Mouse (Mus musculus): ENCODE results near the gene Sugt1. TPM values are rescaled to one million over a fixed set of nuclear protein-coding genes. Genes with fewer than 3 reads are reported as not detected.

Gene Sugt1
- polyA plus RNA-seq, 1 experiment from 2014 or later: 183 TPM

DNA sequence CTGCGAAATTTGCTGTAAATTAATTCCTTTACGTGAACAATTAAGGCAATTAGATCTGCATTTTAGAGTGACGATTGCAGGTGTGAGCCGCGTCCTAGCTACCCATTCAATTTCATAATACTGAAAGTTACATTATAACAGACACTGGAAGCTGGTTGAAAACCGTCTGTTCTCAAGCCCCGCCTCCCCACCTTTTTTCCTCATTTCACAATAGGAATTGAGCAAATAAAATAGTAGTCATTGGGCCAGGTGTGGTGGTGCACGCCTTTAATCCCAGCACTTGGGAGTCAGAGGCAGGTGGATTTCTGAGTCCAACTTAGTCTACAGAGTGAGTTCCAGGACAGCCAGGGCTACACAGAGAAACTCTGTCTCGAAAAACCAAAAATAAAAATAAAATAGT, 54.6 kb downstream of the Sugt1 start:
- DNase-seq (ENCODE audit: low read depth, low spot score): no peak
- no peaks in the 10 kb centered on the region for H3K27me3 ChIP-seq
- in situ Hi-C loops (cut with MboI; ENCODE audit: low pct_unique_long_range_greater_than_20kb): no loop called here
- TF ChIP-seq CTCF (IDR thresholded peaks at IDR 0.05): no peak
- no peak for ATAC-seq
- ChIA-PET POLR2A (no interaction called here), CTCF (no interaction called here)

DNA sequence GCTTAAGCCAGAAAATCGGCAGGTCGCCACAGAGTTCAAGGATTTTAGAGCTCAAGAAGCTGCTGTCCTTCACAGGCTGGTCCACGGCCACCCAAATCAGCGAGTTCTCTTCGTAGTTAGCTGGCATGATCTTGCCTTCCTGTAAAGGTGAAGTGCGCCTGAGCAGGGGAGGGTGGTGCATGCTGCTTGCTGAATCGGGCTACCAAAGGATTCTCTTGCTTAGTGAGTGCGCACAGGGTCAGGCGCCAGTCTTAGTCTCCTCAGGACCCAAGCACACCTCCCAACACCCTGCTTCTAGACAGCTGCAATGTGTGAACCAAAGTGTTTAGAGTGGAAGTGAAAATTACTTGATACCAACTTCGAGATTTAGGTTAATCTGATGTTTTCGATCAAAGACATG, 57.9 kb downstream of the Sugt1 start:
- POLR2A ChIA-PET: no interaction called here
- DNase-seq (ENCODE audit: low read depth, low spot score): no peak
- no peaks in the 10 kb centered on the region for H3K27me3 ChIP-seq
- TF ChIP-seq CTCF (IDR thresholded peaks at IDR 0.05): no peak
- CTCF ChIA-PET: no interaction called here
- ATAC-seq: no peak
- in situ Hi-C loops (cut with MboI; ENCODE audit: low pct_unique_long_range_greater_than_20kb): no loop called here

DNA sequence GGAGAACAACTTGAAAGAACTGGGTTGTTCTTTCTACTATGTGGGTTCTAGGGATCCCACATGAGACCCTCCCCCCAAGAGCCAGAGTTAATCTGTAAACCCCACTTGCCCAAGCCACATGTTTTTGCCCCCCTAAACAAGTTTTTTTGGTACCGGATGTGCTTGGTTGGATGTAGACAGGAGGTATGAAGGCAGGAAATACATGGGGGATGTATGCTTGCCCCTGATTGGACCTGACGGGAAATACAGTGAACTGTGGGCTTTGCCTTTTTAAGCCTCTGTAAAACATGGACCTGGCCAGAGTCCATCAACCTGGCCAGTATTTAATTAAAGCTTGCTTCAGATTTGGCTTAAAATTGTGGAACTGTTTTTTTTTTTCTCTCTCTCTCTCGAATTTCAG, 62.2 kb downstream of the Sugt1 start:
- ATAC-seq (no peak), DNase-seq (ENCODE audit: low read depth, low spot score) (no peak)
- no peaks in the 10 kb centered on the region for H3K27me3 ChIP-seq
- ChIA-PET CTCF (no interaction called here), POLR2A (interaction anchor here (0.6 kb wide), 1 partner anchor 258 kb away, joined by 6 read pairs; no protein-coding TSS in a partner anchor)
- in situ Hi-C loops (cut with MboI; ENCODE audit: low pct_unique_long_range_greater_than_20kb): no loop called here
- TF ChIP-seq CTCF (IDR thresholded peaks at IDR 0.05): no peak

DNA sequence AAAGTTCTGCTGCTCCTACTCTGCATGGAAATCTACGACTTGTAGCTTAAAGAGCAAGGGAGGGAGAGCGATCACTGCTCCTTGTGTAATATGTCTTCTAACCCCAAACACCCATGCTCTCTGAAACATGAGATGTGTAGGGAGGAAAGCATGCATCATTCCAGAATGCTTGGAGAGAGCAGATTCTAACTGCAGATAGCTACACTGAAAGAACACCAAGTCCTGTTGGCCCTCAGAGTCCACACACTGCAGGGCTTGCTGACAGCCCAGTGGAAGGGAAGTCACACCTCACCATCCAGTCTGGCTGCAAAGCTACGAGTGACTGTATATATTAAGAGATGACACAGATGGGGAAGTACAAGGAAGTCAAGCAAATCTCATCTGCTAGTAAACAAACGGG, 65.2 kb downstream of the Sugt1 start:
- no peak for DNase-seq (ENCODE audit: low read depth, low spot score)
- no peak for ATAC-seq
- CTCF ChIA-PET: no interaction called here
- POLR2A ChIA-PET: interaction anchor here (1.3 kb wide), 1 partner anchor 38 kb away, joined by 3 read pairs; no protein-coding TSS in a partner anchor
- TF ChIP-seq CTCF (IDR thresholded peaks at IDR 0.05): no peak
- no peaks in the 10 kb centered on the region for H3K27me3 ChIP-seq
- in situ Hi-C loops (cut with MboI; ENCODE audit: low pct_unique_long_range_greater_than_20kb): no loop called here

DNA sequence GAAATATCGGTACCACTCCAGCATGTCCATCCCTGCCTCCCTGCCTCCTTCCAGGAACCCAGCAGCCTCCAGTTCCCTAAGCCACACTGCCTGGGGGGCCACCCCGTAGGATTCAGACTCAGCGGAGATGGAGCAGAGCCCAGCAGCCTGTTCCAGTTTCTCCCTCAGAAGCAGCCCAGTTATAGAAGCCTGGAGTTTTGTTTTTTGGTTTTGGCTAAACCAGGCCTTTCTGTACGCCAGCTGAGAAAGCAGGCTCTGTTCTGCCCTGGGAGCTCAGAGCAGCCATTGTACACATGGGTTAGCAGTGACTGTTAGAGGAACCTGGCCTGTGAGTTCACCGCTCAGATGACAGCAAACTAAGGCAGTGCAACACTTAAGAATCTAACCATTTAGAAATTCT, 70.8 kb downstream of the Sugt1 start:
- CTCF ChIA-PET: no interaction called here
- no peak for ATAC-seq
- POLR2A ChIA-PET: interaction anchor here (0.7 kb wide), 1 partner anchor 41 kb away, joined by 3 read pairs; no protein-coding TSS in a partner anchor
- in situ Hi-C loops (cut with MboI; ENCODE audit: low pct_unique_long_range_greater_than_20kb): no loop called here
- no peak for DNase-seq (ENCODE audit: low read depth, low spot score)
- peaks cover 5% of the 10 kb centered on the region for H3K27me3 ChIP-seq
- no peak for TF ChIP-seq CTCF (IDR thresholded peaks at IDR 0.05)

DNA sequence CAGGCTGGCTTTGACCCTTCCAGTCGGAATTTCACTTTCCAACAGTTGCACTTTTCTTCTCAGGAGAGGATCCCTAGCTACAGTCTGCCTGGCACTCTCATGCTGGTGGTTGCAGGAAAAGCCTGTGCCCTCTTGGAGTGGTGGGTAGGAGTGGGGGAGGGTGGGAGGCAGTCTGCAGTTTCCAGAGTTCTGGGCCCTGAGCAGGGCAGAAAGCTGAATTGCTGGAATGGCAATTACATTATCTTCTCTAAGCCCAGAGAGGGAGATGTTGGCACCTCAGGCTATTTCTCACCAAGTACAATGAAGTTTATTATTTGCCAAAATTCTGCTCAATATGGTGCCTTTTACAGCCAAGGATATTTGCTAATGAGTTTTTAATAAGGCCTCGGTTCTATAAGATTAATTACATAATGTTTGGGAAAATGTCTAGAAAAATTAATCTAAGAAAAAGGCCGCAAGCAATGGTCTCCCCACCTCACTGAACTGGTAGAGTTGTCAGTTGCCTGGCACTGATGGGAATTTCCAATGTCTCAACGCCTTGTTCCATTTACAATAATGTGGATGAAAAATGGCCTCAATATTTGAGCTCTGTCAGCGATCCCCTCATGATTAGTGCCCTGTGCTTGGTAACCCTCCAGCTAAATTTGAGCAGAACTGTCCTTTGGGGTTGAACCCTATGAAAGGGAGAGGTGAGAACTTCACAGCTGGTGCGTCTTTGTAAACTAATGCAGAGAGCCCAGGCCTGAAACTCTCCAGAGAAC, 71.4 kb downstream of the Sugt1 start:
- ATAC-seq (no peak), DNase-seq (ENCODE audit: low read depth, low spot score) (no peak)
- H3K27me3 ChIP-seq: peaks cover 5% of the 10 kb centered on the region
- in situ Hi-C loops (cut with MboI; ENCODE audit: low pct_unique_long_range_greater_than_20kb): no loop called here
- ChIA-PET CTCF (no interaction called here), POLR2A (interaction anchor here (0.6 kb wide), 1 partner anchor 41 kb away, joined by 3 read pairs; no protein-coding TSS in a partner anchor)
- TF ChIP-seq CTCF (IDR thresholded peaks at IDR 0.05): no peak

DNA sequence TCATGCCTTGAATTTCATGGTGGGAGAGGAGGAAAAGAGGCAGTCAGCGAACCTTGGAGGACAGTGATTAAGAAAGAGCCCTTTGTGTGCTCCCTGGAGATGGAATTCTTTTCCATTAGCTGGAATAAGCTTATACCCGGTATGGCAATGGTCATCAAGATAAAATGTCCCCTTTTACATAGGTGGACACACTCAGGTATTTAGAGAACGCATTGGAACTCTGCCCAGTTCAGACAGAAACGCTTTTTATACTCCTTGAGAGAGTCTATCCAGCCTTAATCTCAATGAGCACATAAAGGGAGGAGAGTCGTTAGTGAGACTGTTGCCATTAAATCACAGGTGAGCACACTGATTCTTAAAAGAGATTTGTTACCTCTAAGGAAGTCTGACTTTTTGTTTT, 73.0 kb downstream of the Sugt1 start:
- ATAC-seq (peak; percentile 61), DNase-seq (ENCODE audit: low read depth, low spot score) (peak; percentile 39)
- in situ Hi-C loops (cut with MboI; ENCODE audit: low pct_unique_long_range_greater_than_20kb): no loop called here
- POLR2A ChIA-PET: no interaction called here
- TF ChIP-seq CTCF (IDR thresholded peaks at IDR 0.05): no peak
- H3K27me3 ChIP-seq: peaks cover 5% of the 10 kb centered on the region
- CTCF ChIA-PET: interaction anchor here (1.0 to 1.5 kb wide), 2 partner anchors 11 to 39 kb away, joined by 3 to 5 read pairs; no protein-coding TSS in a partner anchor

DNA sequence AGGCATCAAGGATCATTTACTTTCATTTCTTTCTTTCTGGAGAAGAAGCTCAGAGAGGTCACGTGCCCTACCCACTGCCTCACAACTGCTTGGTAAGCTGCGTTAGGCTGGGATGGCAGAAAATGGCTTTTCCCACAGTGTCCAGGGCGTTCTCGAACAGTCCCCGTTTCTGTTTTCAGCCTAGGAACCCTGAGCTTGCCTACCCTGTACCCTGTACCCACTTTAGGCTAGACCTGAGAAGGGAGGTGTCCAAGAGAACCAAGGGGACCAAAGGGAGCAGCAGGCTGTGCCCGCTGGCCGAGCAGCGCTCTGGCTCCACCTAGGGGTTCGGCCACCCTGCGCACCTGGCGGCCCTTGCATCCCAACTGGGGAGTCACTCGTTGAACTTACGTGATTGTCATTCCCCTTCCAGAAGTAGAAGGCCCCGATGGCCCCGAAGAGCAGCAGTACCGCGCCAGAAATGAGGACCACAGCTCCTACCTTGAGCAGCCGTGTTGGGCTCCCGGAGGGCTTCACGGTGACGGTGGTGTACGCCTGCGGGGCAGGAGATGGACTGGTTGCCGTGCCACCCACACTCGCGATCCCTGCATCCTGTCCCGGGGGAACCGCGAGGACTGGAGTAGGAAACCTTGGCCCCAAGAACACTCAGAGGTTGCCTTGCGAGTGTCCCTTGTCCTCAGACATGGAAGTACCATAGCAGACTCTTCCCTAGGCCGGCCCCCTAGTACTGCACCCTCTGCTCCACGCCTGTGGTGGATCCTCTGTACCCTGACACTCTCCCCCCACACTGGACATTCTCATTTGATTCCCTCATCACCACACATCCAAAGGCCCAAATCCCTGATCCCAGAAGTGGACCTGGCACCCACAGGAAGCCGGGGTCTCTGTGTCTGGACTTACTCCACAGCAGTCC, 73.8 kb downstream of the Sugt1 start:
- DNase-seq (ENCODE audit: low read depth, low spot score) (no peak), ATAC-seq (peak; percentile 48)
- H3K27me3 ChIP-seq: peaks cover 5% of the 10 kb centered on the region
- in situ Hi-C loops (cut with MboI; ENCODE audit: low pct_unique_long_range_greater_than_20kb): no loop called here
- ChIA-PET POLR2A (no interaction called here), CTCF (interaction anchor here (1.0 to 1.5 kb wide), 2 partner anchors 11 to 39 kb away, joined by 3 to 5 read pairs; no protein-coding TSS in a partner anchor)
- peak; percentile 67 for TF ChIP-seq CTCF (IDR thresholded peaks at IDR 0.05)

DNA sequence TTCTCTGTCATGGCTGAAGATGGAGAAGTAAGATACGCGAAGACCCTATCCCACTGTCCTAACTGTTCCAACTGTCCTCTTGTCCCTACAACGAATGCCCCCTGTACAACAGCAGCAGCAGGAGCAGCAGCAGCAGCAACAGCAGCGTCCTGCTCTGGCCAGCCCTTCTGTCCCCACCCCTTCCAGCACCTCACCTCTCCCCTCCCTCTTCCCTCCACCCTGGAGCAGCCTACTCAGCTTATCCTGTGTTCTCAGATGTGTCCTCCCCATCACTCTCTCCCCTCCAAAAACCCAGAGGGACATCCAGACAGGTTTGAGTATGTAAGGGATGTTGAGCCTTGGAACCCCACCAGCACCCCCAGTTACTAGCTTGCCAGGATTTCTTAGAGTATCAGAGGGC, 74.5 kb downstream of the Sugt1 start, which contains the start of gene Cnmd:
Gene Cnmd, minus strand, starts transcription at position 170 of the 400 bp plus-strand sequence.
- ATAC-seq: no peak
- TF ChIP-seq CTCF (IDR thresholded peaks at IDR 0.05): no peak
- DNase-seq (ENCODE audit: low read depth, low spot score): no peak
- ChIA-PET POLR2A (no interaction called here), CTCF (no interaction called here)
- peaks cover 5% of the 10 kb centered on the region for H3K27me3 ChIP-seq
- in situ Hi-C loops (cut with MboI; ENCODE audit: low pct_unique_long_range_greater_than_20kb): no loop called here

DNA sequence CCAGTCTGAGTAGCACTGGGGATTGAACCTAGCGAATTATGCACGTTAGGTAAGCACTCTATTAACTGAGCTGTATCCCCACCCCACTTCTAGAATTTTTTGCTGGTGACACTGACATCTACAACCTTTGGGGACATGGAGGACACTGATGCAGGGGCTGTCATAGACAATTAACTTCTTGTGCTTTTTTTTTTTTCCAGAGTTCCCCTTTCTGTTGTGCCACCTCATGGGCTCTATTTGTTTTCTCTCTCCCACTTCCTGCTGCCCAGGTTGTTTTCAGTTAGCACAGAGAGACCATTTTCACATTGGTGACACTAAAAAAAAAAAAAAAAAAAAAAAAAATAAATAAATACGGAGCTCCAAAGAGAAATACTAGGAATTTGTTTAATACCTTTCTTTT, 83.5 kb downstream of the Sugt1 start:
- POLR2A ChIA-PET: no interaction called here
- ATAC-seq (no peak), DNase-seq (ENCODE audit: low read depth, low spot score) (no peak)
- H3K27me3 ChIP-seq: no peaks in the 10 kb centered on the region
- CTCF ChIA-PET: interaction anchor here (1.3 kb wide), 1 partner anchor 9 kb away, joined by 4 read pairs; no protein-coding TSS in a partner anchor
- TF ChIP-seq CTCF (IDR thresholded peaks at IDR 0.05): no peak
- in situ Hi-C loops (cut with MboI; ENCODE audit: low pct_unique_long_range_greater_than_20kb): no loop called here

DNA sequence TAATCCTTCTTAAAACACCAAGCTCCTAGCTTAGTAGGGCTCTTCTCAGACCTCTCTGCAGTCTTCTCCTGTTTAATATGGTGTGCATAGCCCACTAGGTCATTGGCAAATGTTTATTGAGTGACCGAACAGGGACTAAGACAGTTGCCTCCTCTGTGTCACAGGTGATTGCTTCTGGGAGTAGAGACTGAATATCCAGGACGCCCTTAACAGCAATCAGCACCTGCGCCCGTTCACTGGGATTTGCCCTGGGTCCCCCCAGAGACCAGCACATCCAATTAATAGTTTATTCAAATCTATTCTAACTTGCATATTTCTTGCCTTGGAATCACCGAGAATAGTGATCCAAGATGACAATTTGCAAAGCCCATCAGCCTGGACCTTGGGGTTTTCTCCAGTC, 85.1 kb downstream of the Sugt1 start:
- H3K27me3 ChIP-seq: no peaks in the 10 kb centered on the region
- ChIA-PET POLR2A (no interaction called here), CTCF (interaction anchor here (1.1 kb wide), 1 partner anchor 10 kb away, joined by 3 read pairs; no protein-coding TSS in a partner anchor)
- no peak for TF ChIP-seq CTCF (IDR thresholded peaks at IDR 0.05)
- DNase-seq (ENCODE audit: low read depth, low spot score) (no peak), ATAC-seq (no peak)
- in situ Hi-C loops (cut with MboI; ENCODE audit: low pct_unique_long_range_greater_than_20kb): no loop called here

Data from Patski (cell line).